Mouse (Mus musculus): Measurements from ENCODE around the gene Slc43a3.

DNA sequence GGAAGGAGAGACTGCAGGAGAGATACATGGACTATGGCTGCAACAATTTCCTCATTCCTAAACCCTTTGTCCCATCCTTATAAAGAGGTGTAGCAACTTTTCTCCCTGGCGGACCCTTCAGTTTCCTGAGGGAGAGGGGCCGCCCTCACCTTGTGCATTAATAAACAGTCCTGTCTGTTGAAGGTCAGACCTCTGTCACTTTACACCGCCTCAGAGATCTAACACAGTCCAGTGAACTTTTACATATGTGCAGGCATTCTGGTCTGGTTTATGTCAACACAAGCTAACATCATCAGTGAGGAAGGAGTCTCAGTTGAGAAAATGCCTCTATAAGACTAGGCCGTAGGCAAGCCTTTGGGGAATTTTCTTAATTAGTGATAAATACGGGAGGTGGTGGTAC lies 22.5 kb upstream of the Slc43a3 start:
- no peak for TF ChIP-seq HCFC1 (IDR thresholded peaks at IDR 0.05; ENCODE audit: borderline replicate concordance, insufficient read depth, low read length)
- no peak for TF ChIP-seq MAFK (IDR thresholded peaks at IDR 0.05; ENCODE audit: insufficient read depth, low read depth, low read length)
- TF ChIP-seq CHD2 (IDR thresholded peaks at IDR 0.05; ENCODE audit: low read depth, low read length): no peak
- no peak for TF ChIP-seq ZNF384 (IDR thresholded peaks at IDR 0.05; ENCODE audit: low read depth, low read length)
- TF ChIP-seq ZC3H11A (IDR thresholded peaks at IDR 0.05; ENCODE audit: borderline replicate concordance, low read depth, low read length): no peak

Measured in ES-E14 (cell line).